Mouse (Mus musculus) limb, embryonic 12.5 days (tissue): ENCODE data around the gene Poln. TPM values are rescaled to one million over a fixed set of nuclear protein-coding genes. Genes with fewer than 3 reads are reported as not detected.

Experiments used
- ATAC-seq: fragments of 200-750 bp; cut with Nextera tagmentation; 2 replicates; pipeline ENCODE4 v1.8.0; 2017; ENCODE audit warnings: low read depth, moderate TSS enrichment; ENCODE audit not compliant: insufficient number of reproducible peaks, insufficient read depth, low FRiP score, low TSS enrichment
- H3K27ac ChIP-seq: fragments of 300-500 bp; sonication (generic); 2 replicates; pipeline ENCODE4 v1.5.1; 2016; ENCODE audit warnings: mild to moderate bottlenecking, moderate library complexity
- H3K27me3 ChIP-seq: fragments of 300-500 bp; sonication (generic); 2 replicates; pipeline ENCODE4 v1.6.1; 2016; ENCODE audit warnings: mild to moderate bottlenecking, moderate library complexity
- H3K36me3 ChIP-seq: fragments of 300-500 bp; sonication (generic); 2 replicates; pipeline ENCODE4 v1.6.1; 2016; ENCODE audit warnings: mild to moderate bottlenecking, moderate library complexity
- H3K4me1 ChIP-seq: fragments of 300-500 bp; sonication (generic); replicated peaks from 2 replicates; pipeline ENCODE4 v1.6.1; 2016
- H3K4me2 ChIP-seq: fragments of 300-500 bp; sonication (generic); 2 replicates; pipeline ENCODE4 v1.6.1; 2016; ENCODE audit warnings: mild to moderate bottlenecking, moderate library complexity
- H3K4me3 ChIP-seq: fragments of 300-500 bp; sonication (generic); replicated peaks from 2 replicates; pipeline ENCODE4 v1.5.1; 2016; ENCODE audit warnings: mild to moderate bottlenecking
- H3K9ac ChIP-seq: fragments of 300-500 bp; sonication (generic); replicated peaks from 2 replicates; pipeline ENCODE4 v1.6.1; 2016; ENCODE audit warnings: mild to moderate bottlenecking, moderate library complexity
- H3K9me3 ChIP-seq: fragments of 300-500 bp; sonication (generic); 2 replicates; pipeline ENCODE4 v1.6.1; 2016; ENCODE audit warnings: mild to moderate bottlenecking, moderate library complexity
- WGBS: fragments of 180-500 bp; shearing (Covaris S2); methylation state at CpG from one replicate; pipeline ENCODE4 v1.1.7; 2016; 5-methylcytosine and 5-hydroxymethylcytosine counted together
- polyA plus RNA-seq: library from polyadenylated mRNA; unstranded; fragments of >200 nt; fragmentation: Nextera tagmentation; extraction: Ambion mirVana; gene quantifications from 2 replicates; pipeline ENCODE4 v1.2.1, GENCODE M21; 2016

Poln gene
- polyA plus RNA-seq: 1.3 and 1.4 TPM in 2 replicates

DNA sequence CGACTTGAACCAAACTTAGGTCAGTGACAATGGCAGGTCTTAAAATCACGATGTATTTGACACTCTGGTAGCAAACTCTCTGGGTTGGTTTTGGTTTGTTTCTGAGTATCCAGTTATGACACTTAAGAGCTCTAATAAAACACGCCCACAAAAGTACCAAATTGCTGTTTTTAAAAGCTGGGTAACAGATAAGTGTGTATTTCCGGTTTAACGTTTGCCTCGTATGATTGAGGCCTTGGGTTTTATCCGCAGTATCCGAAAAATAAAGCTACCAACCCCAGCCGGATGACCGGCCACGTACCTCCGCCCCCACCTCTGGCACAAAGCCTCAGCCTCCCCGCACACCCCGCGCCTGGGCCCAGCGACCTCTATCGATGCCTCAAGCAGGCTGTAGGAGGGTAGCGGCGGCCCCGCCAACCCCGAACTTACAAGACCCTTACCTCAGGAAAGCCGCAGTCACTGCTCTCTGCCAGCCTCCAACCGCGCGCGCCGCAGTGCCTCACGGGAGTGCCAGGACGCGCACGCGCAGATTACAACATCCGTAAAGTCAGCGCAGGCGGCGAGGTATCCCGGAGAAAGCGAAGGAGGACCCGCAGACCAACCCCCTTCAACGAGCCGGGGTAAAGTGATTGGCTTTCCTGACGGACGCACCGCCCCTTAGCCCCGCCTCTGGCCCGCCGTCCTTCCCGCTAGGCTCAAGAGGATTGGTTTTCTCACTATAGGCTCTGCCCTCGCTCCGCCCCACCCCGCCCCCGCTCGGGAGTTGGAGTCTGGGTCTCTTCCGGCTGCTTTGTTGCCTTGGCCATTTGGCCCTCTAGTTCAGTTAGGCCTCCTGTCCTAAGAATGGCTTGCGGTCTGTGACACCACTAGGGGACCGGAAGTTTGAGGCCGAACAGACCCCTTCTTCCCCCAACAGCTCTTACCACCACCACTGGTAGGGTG, at the start of gene Poln, which contains the start of gene Haus3:
TSS of gene Poln (minus strand) at position 499 of the 942 bp plus-strand sequence.
TSS of gene Haus3 (minus strand) at position 578 of the 942 bp plus-strand sequence.
- Histone ChIP-seq H3K4me3 (peak within 1 kb of the TSS; percentile 77), H3K4me2 (peak within 1 kb of the TSS; percentile 59), H3K27ac (peak within 1 kb of the TSS; percentile 92), H3K9ac (peak within 1 kb of the TSS; percentile 87), H3K9me3 (no peaks in the 10 kb centered on the region), H3K36me3 (peaks cover 31% of the 10 kb centered on the region), H3K4me1 (peaks cover 27% of the 10 kb centered on the region), H3K27me3 (no peaks in the 10 kb centered on the region)
- peak; percentile 99 for ATAC-seq
- under 1% methylated on average over 57 of the region's 57 CpGs for WGBS

DNA sequence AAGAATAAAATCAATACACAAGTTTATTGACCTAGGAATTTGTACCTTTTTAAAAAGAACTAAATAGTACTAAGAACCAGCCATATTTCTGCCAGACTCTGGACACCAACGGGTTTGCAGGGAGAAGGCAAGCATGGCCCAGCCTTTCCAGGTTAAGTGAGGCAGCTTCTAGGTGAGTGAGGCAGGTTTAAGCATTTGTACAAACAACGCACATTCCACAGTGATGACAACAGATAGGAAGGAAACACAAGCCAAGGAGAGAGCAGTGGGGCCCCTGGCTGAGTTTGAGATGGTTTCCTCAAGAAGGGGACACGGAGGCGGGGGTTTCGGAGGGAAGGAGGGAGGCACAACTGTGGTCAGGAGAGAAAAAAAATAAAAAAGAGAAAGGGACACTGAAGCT, 49.4 kb upstream of the Poln start:
- Histone ChIP-seq H3K27me3 (no peaks in the 10 kb centered on the region), H3K4me1 (no peaks in the 10 kb centered on the region), H3K36me3 (no peaks in the 10 kb centered on the region), H3K4me2 (no peak overlapping the region), H3K27ac (no peak overlapping the region), H3K9me3 (no peaks in the 10 kb centered on the region), H3K9ac (no peak overlapping the region), H3K4me3 (no peak overlapping the region)
- no peak for ATAC-seq
- 80% methylated on average over 5 of the region's 5 CpGs for WGBS

DNA sequence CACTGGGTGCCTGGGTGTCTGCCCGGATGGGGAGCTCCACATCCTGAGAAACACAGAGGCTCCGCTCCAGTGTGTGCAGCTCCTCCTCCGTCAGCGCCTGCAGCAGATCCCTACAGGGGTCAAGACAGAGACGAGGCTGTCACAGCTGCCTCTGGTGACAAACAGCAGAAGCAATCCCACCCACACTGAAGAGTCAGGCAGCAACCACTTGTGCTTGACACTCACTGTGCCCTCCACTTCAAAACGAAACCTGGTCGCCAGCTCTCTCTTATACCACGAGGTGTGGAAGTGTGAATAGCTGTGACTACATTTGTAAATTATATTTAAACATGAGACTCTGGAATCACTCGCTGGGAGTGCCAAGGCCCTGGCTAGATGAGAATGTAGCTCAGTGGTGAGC, 48.5 kb upstream of the Poln start:
- no peak for ATAC-seq
- H3K27ac ChIP-seq: no peak overlapping the region

DNA sequence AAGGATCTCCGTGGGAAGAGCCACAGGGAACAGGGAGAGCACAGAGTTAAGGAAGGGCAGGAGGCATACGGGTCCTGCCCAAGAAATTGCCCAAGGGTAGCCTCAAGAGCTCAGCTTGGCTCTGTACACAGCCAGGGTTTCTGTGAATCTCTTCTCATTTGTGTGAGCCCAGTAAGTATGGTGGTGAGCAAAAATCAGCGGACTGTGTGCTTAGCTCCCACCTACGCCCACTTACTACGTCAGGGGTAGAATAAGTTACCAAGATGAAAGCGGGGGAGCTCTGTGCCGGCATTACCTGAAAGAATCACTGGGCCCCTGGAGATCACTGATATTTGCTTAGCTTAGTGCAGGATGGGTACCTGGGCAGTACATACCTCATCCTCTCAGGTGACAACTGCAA, 46.8 kb upstream of the Poln start:
- Histone ChIP-seq H3K9ac (no peak overlapping the region), H3K4me1 (no peaks in the 10 kb centered on the region), H3K4me3 (no peak overlapping the region), H3K9me3 (no peaks in the 10 kb centered on the region), H3K27ac (no peak overlapping the region), H3K4me2 (no peak overlapping the region), H3K27me3 (no peaks in the 10 kb centered on the region), H3K36me3 (no peaks in the 10 kb centered on the region)
- 79% methylated on average over 7 of the region's 7 CpGs for WGBS
- no peak for ATAC-seq

More for the DNA sequence above, 48.5 kb upstream of the Poln start:
- Histone ChIP-seq H3K4me1 (no peaks in the 10 kb centered on the region), H3K9ac (no peak overlapping the region), H3K36me3 (no peaks in the 10 kb centered on the region), H3K27me3 (no peaks in the 10 kb centered on the region), H3K4me2 (no peak overlapping the region), H3K9me3 (no peaks in the 10 kb centered on the region), H3K4me3 (no peak overlapping the region)
- WGBS: 48% methylated on average over 9 of the region's 9 CpGs

DNA sequence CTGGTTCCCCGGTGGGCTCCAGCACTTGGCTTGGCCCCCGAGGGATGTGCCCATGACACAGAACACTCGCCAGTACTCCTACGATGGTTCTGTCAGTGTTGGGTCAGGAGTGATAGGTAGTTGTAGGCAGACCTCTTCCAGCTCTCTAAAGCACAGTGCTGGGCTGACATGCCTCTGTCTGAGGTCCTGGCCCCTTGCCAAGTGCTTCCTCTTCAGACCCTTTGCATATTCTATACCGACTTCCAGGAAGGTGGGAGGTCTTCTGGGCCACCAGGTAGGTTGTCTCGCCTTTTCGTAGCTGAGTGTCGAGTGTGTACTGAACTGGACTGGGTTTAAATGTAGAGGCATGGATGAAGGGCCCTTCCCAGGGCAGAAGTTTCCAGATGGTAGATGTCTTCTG, 44.4 kb upstream of the Poln start:
- H3K36me3 ChIP-seq: no peaks in the 10 kb centered on the region
- ATAC-seq: no peak
- 82% methylated on average over 8 of the region's 8 CpGs for WGBS

DNA sequence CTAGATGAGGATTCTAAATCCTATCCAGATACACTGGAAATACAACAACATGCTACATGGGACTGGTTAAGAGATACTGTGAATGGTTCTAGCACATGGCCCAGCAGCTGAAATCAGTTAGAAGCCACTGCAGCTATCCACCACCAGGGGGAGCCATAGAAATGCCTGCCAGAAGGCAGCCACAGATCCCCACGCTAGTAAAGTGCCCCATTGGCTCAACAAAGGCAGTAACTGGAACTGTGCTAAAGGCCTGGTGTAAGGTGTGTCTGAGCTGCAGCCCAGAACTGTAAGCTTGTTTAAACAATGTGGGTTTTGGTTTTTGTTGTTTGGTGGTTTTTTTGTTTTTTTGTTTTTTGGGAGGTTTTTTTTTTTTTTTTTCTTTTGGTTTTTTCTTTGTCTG, 41.0 kb upstream of the Poln start:
- Histone ChIP-seq H3K4me2 (no peak overlapping the region), H3K4me3 (no peak overlapping the region), H3K27me3 (no peaks in the 10 kb centered on the region), H3K27ac (no peak overlapping the region), H3K4me1 (no peaks in the 10 kb centered on the region), H3K9me3 (no peaks in the 10 kb centered on the region), H3K9ac (no peak overlapping the region), H3K36me3 (no peaks in the 10 kb centered on the region)
- WGBS: 0% methylated on average over 1 of the region's 1 CpGs
- peak; percentile 82 for ATAC-seq

More for the DNA sequence above, 44.4 kb upstream of the Poln start:
- no peaks in the 10 kb centered on the region for H3K9me3 ChIP-seq
- H3K4me1 ChIP-seq: no peaks in the 10 kb centered on the region
- no peak overlapping the region for H3K4me2 ChIP-seq
- H3K27me3 ChIP-seq: no peaks in the 10 kb centered on the region
- no peak overlapping the region for H3K4me3 ChIP-seq
- no peak overlapping the region for H3K27ac ChIP-seq
- H3K9ac ChIP-seq: no peak overlapping the region

DNA sequence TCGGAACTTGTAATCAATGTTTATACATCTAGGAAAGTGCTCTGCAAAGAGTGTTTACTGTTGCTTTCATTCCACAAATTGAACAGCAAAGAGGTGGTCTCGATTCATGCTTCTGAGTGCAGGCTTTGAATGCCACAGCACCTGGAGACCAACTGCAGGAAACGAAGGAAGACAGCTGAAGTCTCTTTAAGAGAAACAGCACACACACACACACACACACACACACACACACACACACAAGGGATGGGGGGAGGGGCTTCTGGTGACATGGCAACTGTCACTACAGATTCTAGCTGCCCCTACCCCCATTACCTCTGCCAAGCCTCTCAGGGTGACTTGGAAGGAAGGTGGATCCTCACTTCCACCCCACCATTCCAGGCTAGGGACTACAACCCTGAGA, 38.3 kb upstream of the Poln start:
- no peaks in the 10 kb centered on the region for H3K27me3 ChIP-seq
- 39% methylated on average over 3 of the region's 3 CpGs for WGBS
- H3K27ac ChIP-seq: no peak overlapping the region
- no peak overlapping the region for H3K9ac ChIP-seq
- H3K4me1 ChIP-seq: no peaks in the 10 kb centered on the region
- H3K4me2 ChIP-seq: no peak overlapping the region
- H3K36me3 ChIP-seq: no peaks in the 10 kb centered on the region
- no peak for ATAC-seq
- H3K4me3 ChIP-seq: no peak overlapping the region
- no peaks in the 10 kb centered on the region for H3K9me3 ChIP-seq

DNA sequence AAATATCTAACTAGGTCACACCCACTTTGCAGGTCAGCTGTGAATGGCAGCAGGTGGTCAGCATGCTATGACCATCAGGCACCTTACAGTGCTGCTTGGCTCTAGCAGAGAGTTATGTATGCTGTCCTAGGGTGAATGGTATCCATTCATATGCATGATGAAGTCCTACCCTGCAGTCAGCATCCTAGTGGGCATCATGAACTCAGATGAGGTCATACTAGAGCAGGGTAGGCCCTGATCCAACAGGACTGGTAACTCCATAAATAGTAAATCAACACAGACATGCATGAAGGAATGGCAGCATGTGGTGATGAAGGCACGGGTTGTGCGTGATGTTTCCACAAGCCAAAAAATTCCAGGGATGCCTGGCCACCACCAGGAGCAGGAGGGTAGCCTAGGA, 36.5 kb upstream of the Poln start:
- H3K9ac ChIP-seq: no peak overlapping the region
- H3K27ac ChIP-seq: no peak overlapping the region
- WGBS: 80% methylated on average over 2 of the region's 2 CpGs
- H3K4me2 ChIP-seq: no peak overlapping the region
- H3K9me3 ChIP-seq: no peaks in the 10 kb centered on the region
- no peak overlapping the region for H3K4me3 ChIP-seq
- H3K36me3 ChIP-seq: no peaks in the 10 kb centered on the region
- no peak for ATAC-seq
- no peaks in the 10 kb centered on the region for H3K27me3 ChIP-seq
- H3K4me1 ChIP-seq: no peaks in the 10 kb centered on the region

DNA sequence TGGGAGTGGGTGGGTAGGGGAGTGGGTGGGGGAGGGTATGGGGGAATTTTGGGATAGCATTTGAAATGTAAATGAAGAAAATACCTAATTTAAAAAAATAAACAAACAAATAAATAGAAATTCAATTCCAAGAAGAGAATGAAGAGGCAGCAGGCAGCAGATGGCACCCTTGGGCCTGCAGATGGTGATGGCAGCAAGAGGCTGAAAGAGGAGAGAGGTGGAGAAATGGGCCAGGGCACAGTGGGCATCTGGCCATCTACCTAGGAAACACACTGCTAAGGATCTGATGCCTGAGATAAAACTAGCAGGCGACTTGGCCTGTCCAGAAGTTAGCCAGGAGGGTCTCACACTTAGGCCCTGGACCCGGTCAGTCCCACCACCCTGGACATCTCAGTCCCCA, 35.7 kb upstream of the Poln start:
- Histone ChIP-seq H3K4me1 (no peaks in the 10 kb centered on the region), H3K4me2 (no peak overlapping the region)
- WGBS: 78% methylated on average over 2 of the region's 2 CpGs

DNA sequence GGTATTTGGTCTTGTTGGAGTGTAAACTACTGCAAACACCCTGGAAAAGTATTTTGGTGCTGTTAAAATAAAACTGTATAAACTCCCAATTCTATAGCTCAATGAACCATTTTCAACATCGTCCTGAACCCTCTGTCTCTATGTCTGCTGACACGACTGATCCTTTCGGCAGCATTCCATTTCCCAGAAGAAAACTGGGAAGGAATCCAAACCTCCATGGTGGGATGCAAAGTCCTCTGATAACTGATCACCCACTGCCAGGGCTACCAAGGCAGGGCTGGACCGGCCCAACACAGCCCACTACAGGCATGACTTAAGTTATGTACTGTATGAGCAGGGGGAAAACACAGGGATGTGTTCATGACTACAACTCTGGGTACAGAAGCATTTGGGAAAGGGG, 32.8 kb upstream of the Poln start:
- ATAC-seq: no peak
- H3K36me3 ChIP-seq: no peaks in the 10 kb centered on the region
- H3K9ac ChIP-seq: no peak overlapping the region
- H3K9me3 ChIP-seq: no peaks in the 10 kb centered on the region
- WGBS: 88% methylated on average over 4 of the region's 4 CpGs
- no peak overlapping the region for H3K4me2 ChIP-seq
- no peaks in the 10 kb centered on the region for H3K4me1 ChIP-seq
- no peak overlapping the region for H3K27ac ChIP-seq
- H3K27me3 ChIP-seq: 0 out of 2 replicates have a peak, but pooled peaks cover 9% of the 10 kb centered on the region
- H3K4me3 ChIP-seq: no peak overlapping the region

More for the DNA sequence above, 35.7 kb upstream of the Poln start:
- H3K27ac ChIP-seq: no peak overlapping the region
- H3K36me3 ChIP-seq: no peaks in the 10 kb centered on the region
- ATAC-seq: no peak
- no peaks in the 10 kb centered on the region for H3K9me3 ChIP-seq
- no peaks in the 10 kb centered on the region for H3K27me3 ChIP-seq
- no peak overlapping the region for H3K4me3 ChIP-seq
- H3K9ac ChIP-seq: no peak overlapping the region

DNA sequence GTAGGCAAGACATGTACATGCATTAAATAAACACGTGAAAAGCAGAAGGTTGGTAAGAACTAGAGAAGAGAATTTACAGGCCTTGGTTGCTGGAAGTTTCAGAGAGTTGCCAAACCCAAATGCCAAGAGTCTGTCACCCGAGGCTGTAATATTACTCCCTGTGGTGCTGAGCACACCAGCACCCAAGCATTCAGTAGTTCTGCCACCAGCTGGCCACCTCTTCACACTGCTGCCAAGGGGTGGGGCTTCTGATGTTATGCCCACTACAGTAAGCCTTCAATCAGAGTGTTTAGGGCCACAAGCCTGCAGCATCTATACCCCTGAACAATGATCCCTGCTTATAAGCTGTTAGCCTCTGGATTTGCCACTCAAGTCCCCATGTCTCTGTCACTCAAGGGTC, 32.1 kb upstream of the Poln start:
- ATAC-seq: no peak
- Histone ChIP-seq H3K9me3 (no peaks in the 10 kb centered on the region), H3K27ac (no peak overlapping the region), H3K4me2 (no peak overlapping the region), H3K27me3 (0 out of 2 replicates have a peak, but pooled peaks cover 9% of the 10 kb centered on the region), H3K4me3 (no peak overlapping the region), H3K36me3 (no peaks in the 10 kb centered on the region), H3K9ac (no peak overlapping the region), H3K4me1 (no peaks in the 10 kb centered on the region)
- 62% methylated on average over 2 of the region's 2 CpGs for WGBS
